Mouse (Mus musculus): Measurements from ENCODE around the gene Ddx28. TPM values are rescaled to one million over a fixed set of nuclear protein-coding genes. Genes with fewer than 3 reads are reported as not detected.

Gene Ddx28
- 5.2 and 6.6 TPM in 2 replicates for polyA plus RNA-seq (2012; rRNA removed)

DNA sequence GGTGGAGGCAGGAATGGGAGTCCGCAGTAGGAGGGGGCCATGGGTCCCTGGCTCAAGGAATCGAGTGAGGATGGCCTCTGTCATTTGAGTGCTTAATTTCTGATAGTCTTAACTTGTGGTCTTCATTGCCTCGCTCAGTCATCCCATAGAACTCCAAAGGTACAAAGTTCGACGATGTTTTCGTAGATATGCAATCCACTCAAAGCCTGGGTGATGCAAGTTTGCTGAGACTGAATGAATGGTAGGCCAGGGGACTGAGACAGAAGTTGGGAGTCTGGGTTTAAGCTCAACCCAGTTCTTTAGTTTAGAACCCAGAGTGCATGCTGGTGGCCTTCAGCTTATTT lies at the start of gene Ddx28:
TSS of gene Ddx28 (minus strand) at position 240 of the 344 bp plus-strand sequence.
- H3K4me3 ChIP-seq (ENCODE audit: low read depth, low read length): peak within 1 kb of the TSS; percentile 90
- H3K27me3 ChIP-seq (ENCODE audit: control insufficient read depth, insufficient read depth, low read length): no peaks in the 10 kb centered on the region
- no peak for TF ChIP-seq POLR2A (IDR thresholded peaks at IDR 0.05; ENCODE audit: low read depth, low read length)
- TF ChIP-seq CTCF (IDR thresholded peaks at IDR 0.05; ENCODE audit: extremely low read depth, insufficient read length, insufficient replicate concordance, low read depth, low read length): no peak
- H3K36me3 ChIP-seq (ENCODE audit: control insufficient read depth, insufficient read depth, low read length): peaks cover 2% of the 10 kb centered on the region
- 2% methylated on average over 6 of the region's 6 CpGs for WGBS
- peak within 1 kb of the TSS; percentile 41 for H3K27ac ChIP-seq (ENCODE audit: insufficient read depth, low read depth, low read length)
- H3K4me1 ChIP-seq (ENCODE audit: control insufficient read depth, insufficient read depth, insufficient read length, low read length): peaks cover 3% of the 10 kb centered on the region

DNA sequence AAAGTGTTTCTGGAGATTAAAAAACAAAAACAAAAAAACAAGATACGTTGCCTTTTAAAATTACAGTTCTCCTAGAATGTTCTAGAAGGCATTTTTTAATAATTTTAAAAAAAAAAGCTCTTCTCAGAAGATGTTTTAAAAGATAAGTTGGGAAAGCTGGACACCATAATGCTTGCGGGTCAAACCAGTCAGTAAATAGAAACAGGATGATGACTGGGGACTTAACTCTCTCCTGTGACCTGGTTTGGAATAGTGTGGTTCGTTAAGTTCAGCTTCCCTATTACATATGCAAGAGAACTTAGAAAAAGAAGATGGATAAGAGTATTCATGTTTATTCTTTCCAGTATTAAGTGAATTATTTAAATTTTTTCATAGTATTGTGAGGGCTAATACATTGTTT lies 48.8 kb upstream of the Ddx28 start:
- H3K4me1 ChIP-seq (ENCODE audit: control insufficient read depth, insufficient read depth, insufficient read length, low read length): peaks cover 11% of the 10 kb centered on the region
- WGBS: under 1% methylated on average over 3 of the region's 3 CpGs
- TF ChIP-seq CTCF (IDR thresholded peaks at IDR 0.05; ENCODE audit: extremely low read depth, insufficient read length, insufficient replicate concordance, low read depth, low read length) (no peak), POLR2A (IDR thresholded peaks at IDR 0.05; ENCODE audit: low read depth, low read length) (no peak)
- H3K4me3 ChIP-seq (ENCODE audit: low read depth, low read length): no peak overlapping the region
- no peaks in the 10 kb centered on the region for H3K36me3 ChIP-seq (ENCODE audit: control insufficient read depth, insufficient read depth, low read length)
- H3K27ac ChIP-seq (ENCODE audit: insufficient read depth, low read depth, low read length): no peak overlapping the region
- H3K27me3 ChIP-seq (ENCODE audit: control insufficient read depth, insufficient read depth, low read length): no peaks in the 10 kb centered on the region

DNA sequence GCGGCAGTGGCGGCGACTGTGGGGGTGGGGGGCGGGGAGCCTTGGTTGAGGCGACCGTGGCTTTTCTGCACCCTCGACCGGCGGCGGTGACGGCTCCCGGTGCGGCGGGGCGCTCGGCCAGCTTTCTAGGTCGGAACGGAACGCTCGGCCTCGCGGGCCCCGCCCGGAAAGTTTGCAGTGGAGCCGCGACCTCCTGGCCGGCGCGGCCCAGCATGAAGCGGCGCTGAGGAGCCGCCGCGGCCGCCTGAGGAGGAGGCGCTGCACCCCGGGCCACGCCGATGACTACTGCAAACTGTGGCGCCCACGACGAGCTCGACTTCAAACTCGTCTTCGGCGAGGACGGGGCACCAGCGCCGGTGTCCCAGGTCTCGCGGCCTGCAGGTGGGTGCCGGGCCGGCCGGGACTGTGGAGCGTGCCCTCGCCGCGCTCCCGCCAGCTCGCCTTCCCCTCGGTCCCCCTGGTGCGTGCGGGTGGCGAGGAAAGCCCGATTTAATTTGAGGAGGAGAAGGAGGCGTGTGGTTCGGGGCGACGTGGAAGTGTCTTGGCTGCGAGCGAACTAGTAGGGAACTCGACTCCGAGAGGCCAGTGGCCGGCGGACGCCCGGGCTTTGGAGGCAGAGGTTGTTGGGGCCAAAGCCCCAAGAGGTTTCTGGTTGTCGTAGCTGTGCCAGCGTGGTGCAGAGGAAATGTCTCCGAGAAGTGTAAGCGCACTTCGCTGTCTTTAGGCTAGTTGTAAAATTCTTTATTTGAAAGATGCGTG lies 48.1 kb upstream of the Ddx28 start:
- Histone ChIP-seq H3K4me1 (ENCODE audit: control insufficient read depth, insufficient read depth, insufficient read length, low read length) (peaks cover 16% of the 10 kb centered on the region), H3K36me3 (ENCODE audit: control insufficient read depth, insufficient read depth, low read length) (no peaks in the 10 kb centered on the region), H3K27me3 (ENCODE audit: control insufficient read depth, insufficient read depth, low read length) (no peaks in the 10 kb centered on the region), H3K4me3 (ENCODE audit: low read depth, low read length) (peak overlapping the region; percentile 99), H3K27ac (ENCODE audit: insufficient read depth, low read depth, low read length) (peak overlapping the region; percentile 90)
- TF ChIP-seq CTCF (IDR thresholded peaks at IDR 0.05; ENCODE audit: extremely low read depth, insufficient read length, insufficient replicate concordance, low read depth, low read length): no peak
- TF ChIP-seq POLR2A (IDR thresholded peaks at IDR 0.05; ENCODE audit: low read depth, low read length): peak; percentile 18; the same call in 1 of the 2 replicates
- under 1% methylated on average over 82 of the region's 83 CpGs for WGBS

DNA sequence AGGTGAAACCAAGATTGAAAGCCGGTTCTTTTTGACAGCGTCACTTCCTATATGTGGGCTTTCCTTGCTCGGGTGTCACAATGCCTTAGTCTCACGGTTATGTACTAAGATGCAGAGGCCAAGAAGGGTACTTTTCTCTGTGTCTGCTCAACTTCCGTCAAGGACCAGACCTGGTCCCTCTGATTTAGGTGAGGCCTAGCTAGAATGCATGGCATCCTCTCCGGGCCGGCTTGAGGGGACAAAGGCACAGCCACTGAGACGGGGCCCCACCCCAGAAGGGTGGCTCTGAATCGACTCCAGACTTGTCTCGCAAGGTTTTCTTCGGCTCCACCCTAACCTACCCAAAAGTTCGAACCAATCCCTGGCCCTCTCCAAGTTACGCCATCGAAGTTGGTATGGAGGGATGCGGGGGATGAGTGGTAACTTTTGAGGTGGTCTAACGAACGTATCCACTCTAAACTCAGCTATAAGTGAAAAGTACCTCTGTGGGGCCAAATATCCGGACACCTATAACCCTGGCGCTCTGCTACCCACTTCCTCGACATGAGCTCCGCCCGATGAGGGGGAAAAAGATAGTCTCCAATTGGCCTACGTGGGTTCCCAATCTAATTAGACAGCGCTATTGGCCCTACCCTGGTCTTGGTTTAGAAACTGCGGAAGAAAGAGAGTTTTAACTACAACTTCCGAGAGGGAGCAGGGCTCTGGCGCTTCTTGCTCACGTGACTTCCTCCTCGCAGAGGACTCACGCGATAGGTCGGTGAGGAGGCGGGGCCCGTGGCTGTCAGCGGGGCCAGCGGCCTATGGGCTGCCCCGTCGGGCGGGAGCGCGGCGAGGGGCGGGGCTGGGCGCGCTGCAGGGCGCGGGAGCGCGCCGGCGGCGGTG lies 47.3 kb upstream of the Ddx28 start, which contains the start of gene Nfatc3:
TSS of gene Nfatc3 (plus strand) at position 110 of the 882 bp plus-strand sequence.
- peak within 1 kb of the TSS; percentile 94 for H3K27ac ChIP-seq (ENCODE audit: insufficient read depth, low read depth, low read length)
- H3K4me3 ChIP-seq (ENCODE audit: low read depth, low read length): peak within 1 kb of the TSS; percentile 99
- H3K4me1 ChIP-seq (ENCODE audit: control insufficient read depth, insufficient read depth, insufficient read length, low read length): peaks cover 22% of the 10 kb centered on the region
- WGBS: under 1% methylated on average over 39 of the region's 52 CpGs
- TF ChIP-seq CTCF (IDR thresholded peaks at IDR 0.05; ENCODE audit: extremely low read depth, insufficient read length, insufficient replicate concordance, low read depth, low read length) (no peak), POLR2A (IDR thresholded peaks at IDR 0.05; ENCODE audit: low read depth, low read length) (peak; percentile 66)
- H3K27me3 ChIP-seq (ENCODE audit: control insufficient read depth, insufficient read depth, low read length): no peaks in the 10 kb centered on the region
- no peaks in the 10 kb centered on the region for H3K36me3 ChIP-seq (ENCODE audit: control insufficient read depth, insufficient read depth, low read length)

GRCm38 (mm10) chr8:106056455-106056982 lies 44.8 kb upstream of the Ddx28 start:
- H3K36me3 ChIP-seq (ENCODE audit: control insufficient read depth, insufficient read depth, low read length): no peaks in the 10 kb centered on the region; the same call in 1 of the 2 replicates
- 86% methylated on average over 4 of the region's 4 CpGs for WGBS
- no peak overlapping the region; the same call in 1 of the 2 replicates for H3K27ac ChIP-seq (ENCODE audit: insufficient read depth, low read depth, low read length)
- no peaks in the 10 kb centered on the region for H3K27me3 ChIP-seq (ENCODE audit: control insufficient read depth, insufficient read depth, low read length)
- H3K4me3 ChIP-seq (ENCODE audit: low read depth, low read length): no peak overlapping the region
- peaks cover 40% of the 10 kb centered on the region for H3K4me1 ChIP-seq (ENCODE audit: control insufficient read depth, insufficient read depth, insufficient read length, low read length)
- TF ChIP-seq CTCF (IDR thresholded peaks at IDR 0.05; ENCODE audit: extremely low read depth, insufficient read length, insufficient replicate concordance, low read depth, low read length) (no peak), POLR2A (IDR thresholded peaks at IDR 0.05; ENCODE audit: low read depth, low read length) (no peak)

GRCm38 (mm10) chr8:106055038-106055437 lies 43.4 kb upstream of the Ddx28 start:
- Histone ChIP-seq H3K27me3 (ENCODE audit: control insufficient read depth, insufficient read depth, low read length) (no peaks in the 10 kb centered on the region), H3K36me3 (ENCODE audit: control insufficient read depth, insufficient read depth, low read length) (no peaks in the 10 kb centered on the region; the same call in 1 of the 2 replicates), H3K4me1 (ENCODE audit: control insufficient read depth, insufficient read depth, insufficient read length, low read length) (peaks cover 40% of the 10 kb centered on the region), H3K4me3 (ENCODE audit: low read depth, low read length) (no peak overlapping the region), H3K27ac (ENCODE audit: insufficient read depth, low read depth, low read length) (peak overlapping the region; percentile 97)
- TF ChIP-seq CTCF (IDR thresholded peaks at IDR 0.05; ENCODE audit: extremely low read depth, insufficient read length, insufficient replicate concordance, low read depth, low read length): no peak
- peak; percentile 19; the same call in 1 of the 2 replicates for TF ChIP-seq POLR2A (IDR thresholded peaks at IDR 0.05; ENCODE audit: low read depth, low read length)
- WGBS: 13% methylated on average over 3 of the region's 3 CpGs
